Mouse (Mus musculus) kidney, postnatal 0 days (tissue): ENCODE measurements around the gene Fam47e. TPM values are rescaled to one million over a fixed set of nuclear protein-coding genes. Genes with fewer than 3 reads are reported as not detected.
A peak's percentile ranks its signal among the peaks of the same experiment; 100 is the strongest.

ENCODE experiments used
- ATAC-seq: fragments of 200-750 bp; cut with Nextera tagmentation; replicated peaks from 2 replicates; pipeline ENCODE4 v1.8.0; 2017; ENCODE audit warnings: low read depth, moderate number of reproducible peaks, moderate TSS enrichment, moderate library complexity; ENCODE audit not compliant: low FRiP score
- DNase-seq: peaks from one replicate; pipeline ENCODE4 v3.0.0-alpha.2; 2016; ENCODE audit warnings: low spot score
- H3K27ac ChIP-seq: fragments of 300-500 bp; sonication (generic); 2 replicates; pipeline ENCODE4 v1.5.1; 2014; ENCODE audit warnings: mild to moderate bottlenecking
- H3K27me3 ChIP-seq: fragments of 300-500 bp; sonication (generic); 2 replicates; pipeline ENCODE4 v1.6.1; 2014; ENCODE audit warnings: low read length, mixed read lengths; ENCODE audit not compliant: insufficient read depth
- H3K36me3 ChIP-seq: fragments of 300-500 bp; sonication (generic); 2 replicates; pipeline ENCODE4 v1.6.1; 2014; ENCODE audit warnings: low read length, mixed read lengths; ENCODE audit not compliant: insufficient read depth
- H3K4me1 ChIP-seq: fragments of 300-500 bp; sonication (generic); replicated peaks from 2 replicates; pipeline ENCODE4 v1.6.1; 2014; ENCODE audit warnings: antibody characterized with exemption, low read length, mixed read lengths; ENCODE audit not compliant: insufficient read depth
- H3K4me2 ChIP-seq: fragments of 300-500 bp; sonication (generic); 2 replicates; pipeline ENCODE4 v1.6.1; 2014; ENCODE audit warnings: mild to moderate bottlenecking, low read length, moderate library complexity, mixed read lengths
- H3K4me3 ChIP-seq: fragments of 300-500 bp; sonication (generic); replicated peaks from 2 replicates; pipeline ENCODE4 v1.5.1; 2014; ENCODE audit warnings: low read depth, low read length
- H3K9ac ChIP-seq: fragments of 300-500 bp; sonication (generic); 2 replicates; pipeline ENCODE4 v1.6.1; 2014; ENCODE audit warnings: low read depth, low read length
- H3K9me3 ChIP-seq: fragments of 300-500 bp; sonication (generic); replicated peaks from 2 replicates; pipeline ENCODE4 v1.6.1; 2016; ENCODE audit warnings: low read length, inconsistent platforms, mixed read lengths
- CTCF ChIP-seq: IDR thresholded peaks from 2 replicates; pipeline ENCODE4 v1.5.1; 2016; ENCODE audit warnings: antibody characterized with exemption, low read depth, mild to moderate bottlenecking, moderate library complexity
- WGBS: fragments of 180-500 bp; shearing (Covaris S2); extraction: QIAGEN DNeasy Blood & Tissue Kit; methylation state at CpG from one replicate; pipeline ENCODE4 v1.1.7; 2014; 5-methylcytosine and 5-hydroxymethylcytosine counted together
- polyA plus RNA-seq: library from polyadenylated mRNA; unstranded; fragments of >200 nt; fragmentation: Nextera tagmentation; extraction: Ambion mirVana; gene quantifications from 2 replicates; pipeline ENCODE4 v1.2.1, GENCODE M21; 2015

The Fam47e gene
- polyA plus RNA-seq, 1 experiment from 2014 or later: 0.25 TPM

DNA sequence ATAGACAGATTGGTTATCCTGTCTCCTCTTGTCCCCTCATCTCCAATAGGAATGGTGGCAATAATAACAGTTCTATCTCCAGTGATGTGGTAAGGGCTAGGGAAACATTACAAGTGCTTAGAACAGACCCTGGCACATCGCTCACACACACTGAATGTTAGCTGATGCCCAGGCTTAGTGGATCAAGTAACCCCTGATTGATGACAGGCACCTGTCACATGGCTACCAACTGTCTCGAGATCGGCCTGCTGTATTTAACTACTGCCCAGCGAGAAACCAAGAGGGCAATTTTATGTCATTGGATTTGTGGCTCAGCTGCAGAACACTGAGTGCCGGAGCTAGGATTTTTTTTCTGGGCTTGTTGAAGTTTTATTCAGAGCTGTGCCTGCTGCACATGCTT, 40.2 kb downstream of the Fam47e start:
- DNase-seq (no peak), ATAC-seq (no peak)
- Histone ChIP-seq H3K9ac (no peak overlapping the region), H3K4me2 (no peak overlapping the region), H3K4me3 (no peak overlapping the region), H3K4me1 (no peaks in the 10 kb centered on the region), H3K27ac (no peak overlapping the region), H3K36me3 (no peaks in the 10 kb centered on the region), H3K27me3 (no peaks in the 10 kb centered on the region), H3K9me3 (no peaks in the 10 kb centered on the region)
- no peak for TF ChIP-seq CTCF
- WGBS: 66% methylated on average over 5 of the region's 5 CpGs

DNA sequence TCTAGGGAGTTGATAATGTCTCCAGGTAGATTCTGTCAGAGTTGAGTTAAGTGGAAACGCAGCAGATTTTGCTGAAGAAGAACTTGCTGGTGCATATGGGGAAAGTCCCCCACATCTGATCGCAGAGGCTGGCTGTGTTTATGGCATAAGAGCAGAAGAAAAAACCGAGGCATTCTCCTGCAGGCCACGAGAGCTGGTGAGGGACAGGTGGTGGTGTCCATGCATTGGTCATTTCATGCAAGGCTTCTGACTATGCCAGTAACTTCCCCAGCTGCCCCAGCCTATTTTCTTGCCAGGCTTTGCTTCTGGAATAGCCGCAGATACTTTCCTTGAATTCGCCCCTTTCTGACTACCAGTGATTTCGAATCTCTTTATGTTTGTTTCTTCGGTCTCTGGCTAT, 42.0 kb downstream of the Fam47e start:
- no peak overlapping the region for H3K9ac ChIP-seq
- H3K4me2 ChIP-seq: no peak overlapping the region
- WGBS: 85% methylated on average over 8 of the region's 8 CpGs
- H3K27me3 ChIP-seq: no peaks in the 10 kb centered on the region
- no peaks in the 10 kb centered on the region for H3K4me1 ChIP-seq
- H3K9me3 ChIP-seq: no peaks in the 10 kb centered on the region
- DNase-seq (no peak), ATAC-seq (no peak)
- H3K4me3 ChIP-seq: no peak overlapping the region
- no peaks in the 10 kb centered on the region for H3K36me3 ChIP-seq
- no peak for TF ChIP-seq CTCF
- H3K27ac ChIP-seq: no peak overlapping the region

DNA sequence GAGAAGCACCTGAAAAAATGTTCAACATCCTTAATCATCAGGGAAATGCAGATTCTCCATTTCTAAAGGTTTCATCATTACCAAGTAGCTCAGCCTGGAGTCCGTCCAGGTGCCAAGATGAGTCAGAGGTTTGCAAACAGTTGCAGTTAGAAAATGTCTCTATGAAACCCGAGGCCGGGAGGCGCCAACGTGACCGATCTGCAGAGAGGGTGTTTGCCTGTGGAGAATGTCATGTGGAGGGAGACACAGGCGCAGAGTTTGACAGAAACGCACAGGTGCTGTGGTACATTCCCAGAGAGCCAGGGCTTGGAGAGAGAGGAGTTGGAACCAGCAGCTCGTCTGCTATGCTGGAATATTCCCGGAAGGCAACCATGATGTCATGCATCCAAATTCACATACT, 44.2 kb downstream of the Fam47e start:
- Histone ChIP-seq H3K36me3 (no peaks in the 10 kb centered on the region), H3K9me3 (no peaks in the 10 kb centered on the region), H3K9ac (no peak overlapping the region), H3K4me1 (no peaks in the 10 kb centered on the region), H3K4me3 (no peak overlapping the region), H3K4me2 (no peak overlapping the region), H3K27me3 (no peaks in the 10 kb centered on the region), H3K27ac (no peak overlapping the region)
- DNase-seq (no peak), ATAC-seq (no peak)
- WGBS: 73% methylated on average over 10 of the region's 10 CpGs
- no peak for TF ChIP-seq CTCF

DNA sequence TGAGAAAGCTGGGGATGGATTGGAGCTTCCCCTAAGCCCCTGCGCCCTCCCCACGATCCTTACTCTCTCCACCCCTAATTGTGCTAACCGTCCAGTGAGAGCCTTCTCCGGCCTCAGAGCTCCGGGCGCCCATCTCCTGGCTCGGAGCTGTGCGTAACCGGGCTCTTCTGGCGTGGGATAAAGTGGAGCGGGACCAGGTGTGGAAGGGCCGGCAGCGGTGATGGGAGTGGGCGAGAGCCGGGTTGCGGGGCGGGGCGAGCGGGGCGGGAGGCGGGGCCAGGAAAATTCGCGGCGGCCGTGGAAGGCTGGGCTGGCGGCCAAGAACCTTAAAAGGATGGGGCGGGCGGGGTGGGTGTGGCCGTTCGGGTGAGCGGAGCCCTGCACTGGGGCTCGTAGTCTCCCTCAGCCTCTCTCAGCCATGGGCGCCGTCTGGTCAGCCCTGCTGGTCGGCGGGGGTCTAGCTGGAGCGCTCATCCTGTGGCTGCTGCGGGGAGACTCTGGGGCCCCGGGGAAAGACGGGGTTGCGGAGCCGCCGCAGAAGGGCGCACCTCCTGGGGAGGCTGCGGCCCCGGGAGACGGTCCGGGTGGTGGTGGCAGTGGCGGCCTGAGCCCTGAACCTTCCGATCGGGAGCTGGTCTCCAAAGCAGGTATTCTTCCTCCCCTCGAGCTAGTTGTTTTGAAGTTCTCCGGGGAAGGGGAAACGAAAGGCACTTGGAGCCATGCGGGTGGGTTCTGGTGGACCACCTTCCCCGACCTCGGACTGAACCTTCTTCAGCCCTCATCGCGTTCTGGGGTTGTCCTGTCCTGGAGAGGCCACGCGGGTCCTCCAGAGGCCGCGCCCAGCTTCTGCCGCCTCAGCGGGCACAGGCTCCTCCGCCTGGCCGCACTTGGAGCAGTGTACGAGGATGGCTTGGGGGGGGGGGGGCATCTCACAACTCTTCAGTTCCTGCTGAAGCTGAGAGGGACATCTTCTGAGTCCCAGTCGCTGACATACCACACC, 48.1 kb downstream of the Fam47e start, which contains the start of gene Stbd1:
TSS of gene Stbd1 (plus strand) at position 351 of the 1,000 bp plus-strand sequence.
- peak within 1 kb of the TSS; percentile 70 for H3K4me3 ChIP-seq
- under 1% methylated on average over 61 of the region's 69 CpGs for WGBS
- H3K9ac ChIP-seq: peak within 1 kb of the TSS; percentile 72
- H3K9me3 ChIP-seq: no peaks in the 10 kb centered on the region
- H3K27ac ChIP-seq: peak within 1 kb of the TSS; percentile 68
- ATAC-seq (peak; percentile 88), DNase-seq (peak; percentile 83)
- no peak for TF ChIP-seq CTCF
- no peaks in the 10 kb centered on the region for H3K36me3 ChIP-seq
- H3K4me1 ChIP-seq: no peaks in the 10 kb centered on the region
- H3K27me3 ChIP-seq: no peaks in the 10 kb centered on the region
- H3K4me2 ChIP-seq: peak within 1 kb of the TSS; percentile 97

DNA sequence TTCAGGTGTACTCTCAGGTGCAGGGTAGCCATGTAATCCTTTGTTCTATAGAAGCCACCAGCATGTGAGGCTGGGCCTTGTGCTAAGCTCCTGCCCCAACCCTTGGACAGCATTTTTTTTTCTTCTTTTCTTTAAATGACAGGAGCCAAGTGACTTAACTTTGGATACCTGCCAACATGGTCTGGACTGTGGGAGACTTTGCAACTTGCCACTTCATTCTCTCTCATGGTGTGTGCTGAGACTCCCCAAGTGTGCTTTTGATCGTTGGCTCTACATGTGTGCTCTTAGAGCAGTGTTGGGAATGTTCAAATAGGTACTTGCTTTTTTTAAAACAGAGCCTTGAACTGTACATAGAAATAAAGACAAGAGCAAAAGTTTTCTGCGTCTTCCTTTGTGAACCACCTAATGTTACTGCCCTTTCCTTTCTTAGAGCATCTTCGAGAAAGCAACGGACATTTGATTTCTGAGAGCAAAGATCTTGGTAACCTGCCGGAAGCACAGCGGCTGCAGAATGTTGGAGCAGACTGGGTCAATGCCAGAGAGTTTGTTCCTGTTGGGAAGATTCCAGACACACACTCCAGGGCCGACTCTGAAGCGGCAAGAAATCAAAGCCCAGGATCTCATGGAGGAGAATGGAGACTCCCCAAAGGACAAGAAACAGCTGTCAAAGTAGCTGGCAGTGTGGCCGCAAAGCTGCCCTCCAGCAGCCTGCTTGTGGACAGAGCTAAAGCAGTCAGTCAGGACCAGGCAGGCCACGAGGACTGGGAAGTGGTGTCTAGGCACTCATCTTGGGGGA, 49.8 kb downstream of the Fam47e start:
- Histone ChIP-seq H3K9me3 (no peaks in the 10 kb centered on the region), H3K9ac (no peak overlapping the region), H3K27ac (peak overlapping the region; percentile 36), H3K4me2 (peak overlapping the region; percentile 97), H3K4me3 (no peak overlapping the region), H3K36me3 (no peaks in the 10 kb centered on the region), H3K27me3 (no peaks in the 10 kb centered on the region), H3K4me1 (no peaks in the 10 kb centered on the region)
- no peak for TF ChIP-seq CTCF
- WGBS: 46% methylated on average over 10 of the region's 10 CpGs
- no peak for ATAC-seq
- peak; percentile 77 for DNase-seq

DNA sequence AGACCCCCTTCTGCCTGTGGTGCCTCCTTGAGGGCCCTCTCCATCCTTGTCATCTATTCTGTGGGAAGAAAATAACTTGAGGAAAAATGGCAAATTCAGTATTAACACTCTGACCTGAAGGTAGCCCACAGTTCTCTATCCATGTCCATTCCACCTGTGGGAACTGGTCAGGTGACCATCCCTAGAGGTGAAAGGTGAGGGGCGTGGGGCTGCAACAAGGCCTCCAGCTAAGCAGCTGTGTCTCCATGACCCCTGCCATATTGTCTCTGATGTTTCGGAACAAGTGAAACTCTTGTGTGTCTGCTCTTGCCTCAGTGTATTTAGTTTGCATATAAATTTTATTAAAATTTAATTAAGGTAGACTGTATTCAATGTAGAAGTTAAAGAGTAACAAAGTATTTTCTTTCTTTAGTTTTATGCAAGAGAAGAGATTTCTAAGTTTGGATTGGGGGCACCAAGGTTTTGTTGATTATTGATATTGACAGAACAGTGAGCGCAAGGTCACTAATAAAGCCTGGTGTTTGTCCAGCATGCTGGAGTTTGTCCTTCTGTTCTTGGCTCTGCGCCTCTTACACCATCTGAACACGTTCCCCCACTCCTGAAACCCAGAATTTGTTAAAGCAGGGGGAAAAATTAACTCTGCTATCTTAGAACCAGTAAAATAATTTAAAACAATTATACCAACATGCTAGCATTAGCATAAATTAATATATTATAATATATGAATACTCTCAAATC, 52.8 kb downstream of the Fam47e start:
- no peaks in the 10 kb centered on the region for H3K4me1 ChIP-seq
- H3K27me3 ChIP-seq: no peaks in the 10 kb centered on the region
- no peak overlapping the region for H3K4me2 ChIP-seq
- H3K9ac ChIP-seq: no peak overlapping the region
- 86% methylated on average over 5 of the region's 5 CpGs for WGBS
- H3K4me3 ChIP-seq: no peak overlapping the region
- H3K36me3 ChIP-seq: no peaks in the 10 kb centered on the region
- DNase-seq: no peak
- TF ChIP-seq CTCF: no peak
- no peak for ATAC-seq
- no peaks in the 10 kb centered on the region for H3K9me3 ChIP-seq
- H3K27ac ChIP-seq: no peak overlapping the region
